Mouse (Mus musculus) CH12.LX (cell line): ENCODE measurements around the gene Gm44596.

Source experiments
- BHLHE40 ChIP-seq: IDR thresholded peaks from 2 replicates; pipeline ENCODE4 v1.6.1; 2011; ENCODE audit warnings: mild to moderate bottlenecking, low read depth, low read length, improper control_type of control experiment
- CTCF ChIP-seq, 2 experiments: IDR thresholded peaks in 1 of 2; conservative IDR thresholded peaks in 1 of 2; 2 replicates each; pipeline ENCODE4 v1.5.1; 2011 to 2012; ENCODE audit warnings: low read depth in 2 of 2, low read length in 2 of 2, improper control_type of control experiment in 1 of 2, inconsistent platforms in 1 of 2, mild to moderate bottlenecking in 1 of 2, moderate library complexity in 1 of 2
- ELF1 ChIP-seq: IDR thresholded peaks from 2 replicates; pipeline ENCODE4 v1.6.1; 2014; ENCODE audit warnings: low read depth, mild to moderate bottlenecking, inconsistent platforms, low read length, improper control_type of control experiment
- HCFC1 ChIP-seq: IDR thresholded peaks from 2 replicates; pipeline ENCODE4 v1.6.1; 2012; ENCODE audit warnings: low read depth, mild to moderate bottlenecking, inconsistent platforms, low read length, improper control_type of control experiment
- MAX ChIP-seq: IDR thresholded peaks from 2 replicates; pipeline ENCODE4 v1.6.1; 2011; ENCODE audit warnings: low read length, improper control_type of control experiment
- MAZ ChIP-seq: IDR thresholded peaks from 2 replicates; pipeline ENCODE4 v1.6.1; 2012; ENCODE audit warnings: low read depth, mild to moderate bottlenecking, inconsistent platforms, low read length, improper control_type of control experiment, moderate library complexity
- MXI1 ChIP-seq: IDR thresholded peaks from 2 replicates; pipeline ENCODE4 v1.6.1; 2011; ENCODE audit warnings: mild to moderate bottlenecking, low read depth, low read length, improper control_type of control experiment
- MYC ChIP-seq: IDR thresholded peaks from 2 replicates; pipeline ENCODE4 v1.6.1; 2011; ENCODE audit warnings: low read depth, mild to moderate bottlenecking, improper control_type of control experiment, low read length
- NRF1 ChIP-seq: IDR thresholded peaks from 2 replicates; pipeline ENCODE4 v1.6.1; 2014; ENCODE audit warnings: low read depth, mild to moderate bottlenecking, inconsistent platforms, low read length, improper control_type of control experiment, moderate library complexity
- POLR2AphosphoS2 ChIP-seq: IDR thresholded peaks from 2 replicates; pipeline ENCODE4 v1.6.1; 2011; ENCODE audit warnings: low read depth, low read length, improper control_type of control experiment
- SMC3 ChIP-seq: IDR thresholded peaks from 2 replicates; pipeline ENCODE4 v1.6.1; 2011; ENCODE audit warnings: low read depth, low read length, improper control_type of control experiment
- ZC3H11A ChIP-seq: IDR thresholded peaks from 2 replicates; pipeline ENCODE4 v1.6.1; 2012; ENCODE audit warnings: low read depth, mild to moderate bottlenecking, inconsistent platforms, low read length, improper control_type of control experiment
- ZKSCAN1 ChIP-seq: IDR thresholded peaks from 2 replicates; pipeline ENCODE4 v1.6.1; 2012; ENCODE audit warnings: low read depth, inconsistent platforms, low read length, improper control_type of control experiment, borderline replicate concordance
- ZMIZ1 ChIP-seq: IDR thresholded peaks from 2 replicates; pipeline ENCODE4 v1.6.1; 2012; ENCODE audit warnings: low read depth, mild to moderate bottlenecking, inconsistent platforms, low read length, improper control_type of control experiment

DNA sequence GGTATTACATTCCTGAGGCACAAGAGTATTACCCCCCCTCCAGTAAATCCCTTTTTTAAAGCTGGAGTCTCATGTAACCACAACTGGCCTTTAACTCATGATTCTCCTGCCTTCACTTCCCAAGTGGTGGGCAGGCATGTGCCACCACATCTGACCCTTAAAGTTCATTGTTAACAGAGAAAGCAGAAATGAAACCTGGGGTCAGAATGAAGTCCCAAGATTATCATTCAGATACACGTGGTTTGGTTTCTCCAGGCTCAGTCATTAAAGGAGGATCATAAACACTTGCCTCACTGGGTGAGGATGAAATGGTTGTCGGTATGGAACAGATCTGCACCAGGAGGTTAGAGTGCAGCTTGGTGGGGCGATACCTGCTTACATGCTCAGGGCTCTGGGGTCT is 6.0 kb downstream of the Gm44596 start:
- TF ChIP-seq CTCF (conservative IDR thresholded peaks at IDR 0.05 in 1 of 2, IDR thresholded peaks at IDR 0.05 in 1 of 2; ENCODE audit: low read depth in 2 of 2, low read length in 2 of 2) (no peak), ZMIZ1 (no peak), ZKSCAN1 (no peak), MAZ (no peak), POLR2AphosphoS2 (no peak), ELF1 (no peak), NRF1 (no peak), MYC (no peak; the same call in 1 of the 2 replicates), SMC3 (no peak), MXI1 (no peak), HCFC1 (no peak), BHLHE40 (peak; percentile 84), ZC3H11A (no peak), MAX (no peak; the same call in 1 of the 2 replicates)
